Mouse (Mus musculus): ENCODE data around the gene Nfkb1.

DNA sequence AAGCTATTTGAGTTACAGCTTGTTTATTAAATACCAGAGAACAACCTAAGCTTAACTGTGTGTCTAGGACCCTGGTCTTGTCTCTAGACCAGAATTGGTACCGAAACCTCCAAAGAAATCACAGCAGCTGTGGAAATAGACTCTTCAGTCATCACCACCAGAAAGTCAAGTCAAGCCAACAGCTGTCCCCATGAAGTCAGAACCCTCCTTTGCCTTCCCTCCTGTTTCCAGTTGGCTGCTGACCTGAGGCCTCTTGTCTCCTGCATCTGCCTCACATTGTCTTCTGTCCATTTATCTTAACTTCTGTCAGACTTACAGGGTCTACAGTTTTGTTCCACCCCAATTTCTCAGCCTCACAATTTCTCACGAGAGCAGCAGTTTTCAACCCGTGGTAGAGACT, 57.1 kb downstream of the Nfkb1 start:
- no peak for TF ChIP-seq CTCF (IDR thresholded peaks at IDR 0.05; ENCODE audit: low read depth, low read length)
- no peak for TF ChIP-seq POLR2A (IDR thresholded peaks at IDR 0.05; ENCODE audit: insufficient read depth, low read length)
- TF ChIP-seq EP300 (IDR thresholded peaks at IDR 0.05; ENCODE audit: insufficient read depth, low read depth, low read length) = no peak
